Mouse (Mus musculus): ENCODE results near the gene Olfr1157. TPM values are rescaled to one million over a fixed set of nuclear protein-coding genes. Genes with fewer than 3 reads are reported as not detected.

Gene Olfr1157
- not detected in 2 replicates for polyA plus RNA-seq (2015; fragmentation: Nextera tagmentation; extraction: Ambion mirVana)

DNA sequence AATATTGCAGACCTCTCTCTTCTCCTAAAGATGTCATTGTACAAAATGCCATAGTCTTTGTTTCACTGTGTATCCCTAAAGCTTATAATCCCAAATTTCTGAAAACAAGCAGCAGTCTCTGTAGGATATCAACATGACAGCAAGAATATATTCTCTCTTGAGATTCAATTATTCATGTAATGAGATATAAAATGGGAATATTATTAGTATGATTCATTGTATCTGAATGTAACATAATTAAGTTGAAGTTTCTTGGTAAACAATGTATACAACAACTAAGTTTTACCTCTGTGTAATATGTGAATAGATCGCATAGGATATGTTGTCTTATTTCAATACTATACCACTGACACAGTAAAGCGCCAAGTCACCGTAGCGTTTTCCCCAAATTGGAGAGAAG lies at the start of gene Olfr1157:
Gene Olfr1157 (minus strand): TSS at position 101 of the 400 bp plus-strand sequence.
- H3K4me2 ChIP-seq (replicated peaks), result no peak within 1 kb of the TSS
- no peak within 1 kb of the TSS for H3K9ac ChIP-seq
- H3K27me3 ChIP-seq, result no peaks in the 10 kb centered on the region
- H3K4me1 ChIP-seq, result no peaks in the 10 kb centered on the region
- H3K9me3 ChIP-seq, result no peaks in the 10 kb centered on the region
- no peak within 1 kb of the TSS for H3K27ac ChIP-seq
- WGBS, result 94% methylated on average over 4 of the region's 4 CpGs
- H3K36me3 ChIP-seq, result no peaks in the 10 kb centered on the region
- no peak within 1 kb of the TSS for H3K4me3 ChIP-seq
- no peak for ATAC-seq (ENCODE audit: low FRiP score, low read depth)

GRCm38 (mm10) chr2:88007515-88008318 lies 39.6 kb upstream of the Olfr1157 start, which contains the start of gene Olfr1160:
Olfr1160 (minus strand) TSS chr2:88008268.
- no peak within 1 kb of the TSS for H3K4me3 ChIP-seq
- H3K36me3 ChIP-seq, result no peaks in the 10 kb centered on the region
- no peaks in the 10 kb centered on the region for H3K4me1 ChIP-seq
- H3K4me2 ChIP-seq (replicated peaks), result no peak within 1 kb of the TSS
- no peaks in the 10 kb centered on the region for H3K27me3 ChIP-seq
- H3K9ac ChIP-seq, result no peak within 1 kb of the TSS
- H3K9me3 ChIP-seq, result no peaks in the 10 kb centered on the region
- no peak within 1 kb of the TSS for H3K27ac ChIP-seq
- ATAC-seq (ENCODE audit: low FRiP score, low read depth), result no peak

DNA sequence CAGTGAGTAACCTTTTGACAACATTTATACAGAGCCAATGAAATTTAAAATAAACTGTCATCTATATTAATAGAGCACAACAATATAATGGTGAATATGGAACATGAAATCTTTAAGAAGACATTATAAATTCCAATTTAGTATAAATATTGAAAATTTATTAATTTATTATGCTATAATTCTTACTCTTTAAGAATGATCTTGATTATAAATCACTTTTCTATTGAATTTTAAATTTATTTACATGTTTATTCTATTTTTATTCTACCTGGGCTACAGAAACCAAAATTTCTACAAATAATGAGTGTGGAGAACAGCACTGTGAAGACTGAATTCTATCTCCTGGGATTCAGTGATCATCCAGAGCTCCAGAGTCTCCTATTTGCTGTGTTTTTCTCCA lies 21.7 kb upstream of the Olfr1157 start, which contains the start of gene Olfr1158:
Gene Olfr1158 (plus strand): TSS at position 301 of the 400 bp plus-strand sequence.
- H3K36me3 ChIP-seq, result no peaks in the 10 kb centered on the region
- no peaks in the 10 kb centered on the region for H3K9me3 ChIP-seq
- no peak within 1 kb of the TSS for H3K27ac ChIP-seq
- H3K9ac ChIP-seq, result no peak within 1 kb of the TSS
- no peak for ATAC-seq (ENCODE audit: low FRiP score, low read depth)
- no peak within 1 kb of the TSS for H3K4me2 ChIP-seq (replicated peaks)
- no peak within 1 kb of the TSS for H3K4me3 ChIP-seq
- no peaks in the 10 kb centered on the region for H3K4me1 ChIP-seq
- no peaks in the 10 kb centered on the region for H3K27me3 ChIP-seq

DNA sequence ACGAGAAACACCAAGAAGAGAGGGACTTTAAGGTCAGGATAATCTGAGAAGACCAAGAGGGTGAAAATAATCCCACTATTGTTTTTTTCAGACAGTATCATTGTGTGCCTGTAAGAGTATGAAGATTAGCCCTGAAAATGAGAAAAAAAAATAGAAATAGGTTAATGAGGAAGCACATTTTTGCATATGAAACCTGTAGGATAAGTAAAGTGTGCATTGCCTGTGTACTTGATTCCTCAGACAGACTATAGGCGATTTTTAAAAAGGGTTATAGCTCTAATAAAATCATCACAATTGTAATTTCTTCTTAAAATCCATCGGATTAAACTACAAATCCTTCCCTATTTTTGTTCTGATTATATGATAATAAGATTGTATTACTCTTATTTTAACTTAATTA lies 6.5 kb upstream of the Olfr1157 start, which contains the start of gene Olfr74:
Gene Olfr74 (minus strand): TSS at position 101 of the 400 bp plus-strand sequence.
- Histone ChIP-seq H3K27me3 (no peaks in the 10 kb centered on the region), H3K4me3 (no peak within 1 kb of the TSS), H3K4me2 (replicated peaks) (no peak within 1 kb of the TSS), H3K27ac (no peak within 1 kb of the TSS), H3K36me3 (no peaks in the 10 kb centered on the region), H3K9me3 (no peaks in the 10 kb centered on the region), H3K4me1 (no peaks in the 10 kb centered on the region), H3K9ac (no peak within 1 kb of the TSS)
- 77% methylated on average over 3 of the region's 3 CpGs for WGBS
- ATAC-seq (ENCODE audit: low FRiP score, low read depth), result no peak

- Histone ChIP-seq H3K4me3 (no peak within 1 kb of the TSS), H3K36me3 (no peaks in the 10 kb centered on the region), H3K27ac (no peak within 1 kb of the TSS), H3K9me3 (no peaks in the 10 kb centered on the region), H3K4me2 (replicated peaks) (no peak within 1 kb of the TSS), H3K27me3 (no peaks in the 10 kb centered on the region), H3K4me1 (no peaks in the 10 kb centered on the region), H3K9ac (no peak within 1 kb of the TSS)
- ATAC-seq (ENCODE audit: low FRiP score, low read depth), result no peak
Measured at GRCm38 (mm10) chr2:87953000-87953399, 15.1 kb downstream of the Olfr1157 start, which contains the start of gene Olfr1156. Olfr1156 (minus strand) TSS chr2:87953100.

- no peak within 1 kb of the TSS for H3K9ac ChIP-seq
- no peaks in the 10 kb centered on the region for H3K9me3 ChIP-seq
- ATAC-seq (ENCODE audit: low FRiP score, low read depth), result no peak
- H3K4me3 ChIP-seq, result no peak within 1 kb of the TSS
- H3K4me2 ChIP-seq (replicated peaks), result no peak within 1 kb of the TSS
- H3K27me3 ChIP-seq, result no peaks in the 10 kb centered on the region
- H3K27ac ChIP-seq, result no peak within 1 kb of the TSS
- no peaks in the 10 kb centered on the region for H3K4me1 ChIP-seq
- WGBS, result 88% methylated on average over 1 of the region's 1 CpGs
- no peaks in the 10 kb centered on the region for H3K36me3 ChIP-seq
Measured at GRCm38 (mm10) chr2:87945037-87945436, 23.1 kb downstream of the Olfr1157 start, which contains the start of gene Olfr1155. Olfr1155 (minus strand) TSS chr2:87945137.

Other genes starting within 250 kb of the Olfr1157 start
- not detected in 2 replicates for gene Olfr1138, start 228.3 kb downstream of the Olfr1157 start, polyA plus RNA-seq (2015; fragmentation: Nextera tagmentation; extraction: Ambion mirVana)
- gene Olfr1140, start 224.5 kb downstream of the Olfr1157 start, polyA plus RNA-seq (2015; fragmentation: Nextera tagmentation; extraction: Ambion mirVana), result not detected in 2 replicates
- not detected in 2 replicates for gene Olfr1141, start 214.3 kb downstream of the Olfr1157 start, polyA plus RNA-seq (2015; fragmentation: Nextera tagmentation; extraction: Ambion mirVana)
- not detected in 2 replicates for gene Olfr152, start 188.8 kb downstream of the Olfr1157 start, polyA plus RNA-seq (2015; fragmentation: Nextera tagmentation; extraction: Ambion mirVana)
- not detected in 2 replicates for gene Olfr1143, start 167.7 kb downstream of the Olfr1157 start, polyA plus RNA-seq (2015; fragmentation: Nextera tagmentation; extraction: Ambion mirVana)
- gene Olfr1145, start 158.5 kb downstream of the Olfr1157 start, polyA plus RNA-seq (2015; fragmentation: Nextera tagmentation; extraction: Ambion mirVana), result not detected in 2 replicates
- gene Olfr1148, start 137.8 kb downstream of the Olfr1157 start, polyA plus RNA-seq (2015; fragmentation: Nextera tagmentation; extraction: Ambion mirVana), result not detected in 2 replicates
- not detected in 2 replicates for gene Olfr1150-ps1, start 124.3 kb downstream of the Olfr1157 start, polyA plus RNA-seq (2015; fragmentation: Nextera tagmentation; extraction: Ambion mirVana)
- not detected in 2 replicates for gene Olfr1151, start 112.4 kb downstream of the Olfr1157 start, polyA plus RNA-seq (2015; fragmentation: Nextera tagmentation; extraction: Ambion mirVana)
- 0.03 TPM in 1 of 2 replicates, not detected in the other for gene Olfr1152, start 101.8 kb downstream of the Olfr1157 start, polyA plus RNA-seq (2015; fragmentation: Nextera tagmentation; extraction: Ambion mirVana)
- gene Olfr1153, start 73.3 kb downstream of the Olfr1157 start, polyA plus RNA-seq (2015; fragmentation: Nextera tagmentation; extraction: Ambion mirVana), result not detected in 2 replicates
- gene Olfr1154, start 63.1 kb downstream of the Olfr1157 start, polyA plus RNA-seq (2015; fragmentation: Nextera tagmentation; extraction: Ambion mirVana), result not detected in 2 replicates
- not detected in 2 replicates for gene Olfr1155, start 23.2 kb downstream of the Olfr1157 start, polyA plus RNA-seq (2015; fragmentation: Nextera tagmentation; extraction: Ambion mirVana)
- gene Olfr1156, start 15.2 kb downstream of the Olfr1157 start, polyA plus RNA-seq (2015; fragmentation: Nextera tagmentation; extraction: Ambion mirVana), result not detected in 2 replicates
- gene Olfr74, start 6.4 kb upstream of the Olfr1157 start, polyA plus RNA-seq (2015; fragmentation: Nextera tagmentation; extraction: Ambion mirVana), result not detected in 2 replicates
- not detected in 2 replicates for gene Olfr1158, start 21.8 kb upstream of the Olfr1157 start, polyA plus RNA-seq (2015; fragmentation: Nextera tagmentation; extraction: Ambion mirVana)
- gene Olfr1160, start 40.0 kb upstream of the Olfr1157 start, polyA plus RNA-seq (2015; fragmentation: Nextera tagmentation; extraction: Ambion mirVana), result not detected in 2 replicates
- not detected in 2 replicates for gene Olfr1161, start 54.5 kb upstream of the Olfr1157 start, polyA plus RNA-seq (2015; fragmentation: Nextera tagmentation; extraction: Ambion mirVana)
- gene Olfr73, start 69.4 kb upstream of the Olfr1157 start, polyA plus RNA-seq (2015; fragmentation: Nextera tagmentation; extraction: Ambion mirVana), result not detected in 2 replicates
- gene Olfr1162, start 82.8 kb upstream of the Olfr1157 start, polyA plus RNA-seq (2015; fragmentation: Nextera tagmentation; extraction: Ambion mirVana), result not detected in 2 replicates
- gene Olfr1163, start 103.5 kb upstream of the Olfr1157 start, polyA plus RNA-seq (2015; fragmentation: Nextera tagmentation; extraction: Ambion mirVana), result not detected in 2 replicates
- gene Olfr1164, start 125.7 kb upstream of the Olfr1157 start, polyA plus RNA-seq (2015; fragmentation: Nextera tagmentation; extraction: Ambion mirVana), result not detected in 2 replicates
- not detected in 2 replicates for gene Olfr1166, start 160.0 kb upstream of the Olfr1157 start, polyA plus RNA-seq (2015; fragmentation: Nextera tagmentation; extraction: Ambion mirVana)
- not detected in 2 replicates for gene Olfr1167, start 186.9 kb upstream of the Olfr1157 start, polyA plus RNA-seq (2015; fragmentation: Nextera tagmentation; extraction: Ambion mirVana)
- gene Olfr1168, start 213.6 kb upstream of the Olfr1157 start, polyA plus RNA-seq (2015; fragmentation: Nextera tagmentation; extraction: Ambion mirVana), result not detected in 2 replicates

Measured in limb, embryonic 13.5 days (tissue).